Mouse (Mus musculus) cerebellum, adult (tissue): ENCODE measurements around the gene Dpep3.
"Not testable (repeated sequence)": the region's sequence is repeated elsewhere in the genome, so short reads cannot be mapped to it uniquely, and the experiment has no call there.

Experiments
- ATAC-seq: cut with Nextera tagmentation; 2 replicates; pipeline ENCODE4 v1.9.2; 2017; ENCODE audit warnings: mild to moderate bottlenecking, moderate library complexity, mixed read lengths; ENCODE audit not compliant: insufficient number of reproducible peaks, low FRiP score, low TSS enrichment

Dpep3 gene

DNA sequence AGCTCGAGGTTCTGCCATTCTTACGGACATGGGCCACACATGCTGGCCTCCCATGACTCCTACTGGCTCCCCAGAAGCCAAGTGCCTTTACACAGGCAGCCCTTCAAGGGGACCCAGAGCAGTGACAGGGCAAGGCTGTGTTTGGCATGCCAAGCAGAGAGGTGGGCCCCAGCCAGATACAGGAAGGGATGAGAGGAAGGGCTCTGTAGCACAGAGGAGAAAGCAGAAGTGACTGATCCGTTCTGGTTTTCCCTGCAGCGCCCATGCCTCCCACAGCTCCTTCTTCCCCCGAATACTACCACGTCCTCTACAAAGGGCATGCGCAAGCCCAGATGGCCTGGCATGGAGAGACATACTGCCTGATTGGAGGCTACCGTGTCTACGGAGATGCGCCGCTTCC, 4.2 kb upstream of the Dpep3 start:
- ATAC-seq: not testable (repeated sequence)

DNA sequence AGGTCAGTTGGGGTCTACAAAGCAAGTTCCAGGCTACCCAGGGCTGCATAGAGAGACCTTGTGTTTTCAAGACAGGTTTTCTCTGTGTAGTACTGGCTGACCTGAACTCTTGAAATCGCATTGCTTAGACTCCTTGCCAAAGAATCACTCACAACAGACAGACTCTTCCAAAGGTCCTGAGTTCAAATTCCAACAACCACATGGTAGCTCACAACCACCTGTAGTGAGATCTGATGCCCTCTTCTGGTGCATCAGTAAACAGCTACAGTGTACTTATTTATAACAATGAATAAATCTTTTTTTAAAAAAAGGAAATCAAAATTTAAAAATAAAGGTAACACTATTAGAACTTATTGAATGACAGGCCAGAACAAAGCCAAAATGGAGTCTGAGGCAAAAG, 1.9 kb upstream of the Dpep3 start:
- ATAC-seq: no peak

DNA sequence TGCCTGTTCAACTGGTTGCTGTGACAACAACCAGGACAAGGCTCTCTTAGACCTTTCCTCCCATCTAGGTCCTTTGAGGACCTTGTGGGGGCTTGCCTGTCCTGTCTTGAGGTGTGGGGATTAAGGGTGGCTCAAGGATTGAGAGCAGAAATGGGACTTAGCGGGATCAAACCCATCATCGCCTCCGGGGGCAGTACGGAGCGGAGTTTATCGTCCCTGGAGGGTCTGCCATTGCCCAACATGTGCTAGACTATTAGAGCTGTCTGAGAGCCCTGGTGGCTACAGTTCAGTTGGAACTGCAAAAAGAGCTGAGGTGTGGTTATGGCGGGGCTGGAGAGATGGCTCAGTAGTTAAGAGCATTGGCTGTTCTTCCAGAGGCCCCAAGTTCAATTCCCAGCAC, 3.9 kb downstream of the Dpep3 start:
- ATAC-seq: no peak

DNA sequence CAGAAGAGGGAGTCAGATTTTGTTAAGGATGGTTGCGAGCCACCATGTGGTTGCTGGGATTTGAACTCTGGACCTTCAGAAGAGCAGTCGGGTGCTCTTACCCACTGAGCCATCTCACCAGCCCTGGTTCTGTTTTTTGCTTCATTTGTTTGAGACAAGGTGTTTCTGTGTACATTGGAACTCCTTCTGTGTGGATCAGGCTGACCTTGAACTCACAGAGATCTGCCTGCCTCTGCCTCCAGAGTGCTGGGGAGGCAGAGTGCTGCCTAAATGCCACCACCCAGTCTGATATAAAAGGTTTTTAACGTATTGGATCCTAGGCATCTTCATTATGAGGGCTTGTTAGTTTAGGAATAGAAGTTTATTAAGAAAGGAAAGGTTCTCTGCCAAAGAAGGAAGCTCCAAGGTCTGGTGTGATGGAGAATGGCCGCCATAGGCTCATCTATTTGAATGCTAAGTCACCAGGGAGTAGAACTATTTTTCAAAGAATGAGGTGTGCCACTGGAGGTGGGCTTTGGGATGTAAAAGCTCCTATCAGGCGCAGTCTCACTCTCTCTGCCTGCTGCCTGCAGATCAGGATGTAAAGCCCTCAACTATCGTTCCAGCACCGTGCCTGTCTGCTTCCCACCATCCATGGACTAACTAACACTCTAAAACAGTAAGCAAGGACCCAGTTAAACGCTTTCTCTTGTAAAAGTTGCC, 8.1 kb downstream of the Dpep3 start:
- no peak for ATAC-seq

DNA sequence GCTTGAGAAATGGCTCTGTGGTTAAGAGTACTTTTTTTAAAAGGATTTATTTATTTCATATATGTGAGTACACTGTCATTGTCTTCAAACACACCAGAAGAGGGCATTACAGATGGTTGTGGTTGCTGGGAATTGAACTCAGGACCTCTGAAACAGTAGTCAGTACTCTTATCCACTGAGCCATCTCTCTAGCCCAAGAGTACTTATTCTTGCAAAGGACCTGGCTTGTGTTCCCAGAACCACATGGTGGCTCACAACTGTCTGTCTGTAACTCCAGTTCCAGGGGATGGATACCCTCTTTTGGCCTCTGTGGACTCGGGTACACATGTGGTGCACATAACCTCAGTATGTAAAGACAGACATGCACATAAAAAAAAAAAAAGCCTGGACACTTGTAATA, 9.9 kb downstream of the Dpep3 start:
- ATAC-seq: no peak

DNA sequence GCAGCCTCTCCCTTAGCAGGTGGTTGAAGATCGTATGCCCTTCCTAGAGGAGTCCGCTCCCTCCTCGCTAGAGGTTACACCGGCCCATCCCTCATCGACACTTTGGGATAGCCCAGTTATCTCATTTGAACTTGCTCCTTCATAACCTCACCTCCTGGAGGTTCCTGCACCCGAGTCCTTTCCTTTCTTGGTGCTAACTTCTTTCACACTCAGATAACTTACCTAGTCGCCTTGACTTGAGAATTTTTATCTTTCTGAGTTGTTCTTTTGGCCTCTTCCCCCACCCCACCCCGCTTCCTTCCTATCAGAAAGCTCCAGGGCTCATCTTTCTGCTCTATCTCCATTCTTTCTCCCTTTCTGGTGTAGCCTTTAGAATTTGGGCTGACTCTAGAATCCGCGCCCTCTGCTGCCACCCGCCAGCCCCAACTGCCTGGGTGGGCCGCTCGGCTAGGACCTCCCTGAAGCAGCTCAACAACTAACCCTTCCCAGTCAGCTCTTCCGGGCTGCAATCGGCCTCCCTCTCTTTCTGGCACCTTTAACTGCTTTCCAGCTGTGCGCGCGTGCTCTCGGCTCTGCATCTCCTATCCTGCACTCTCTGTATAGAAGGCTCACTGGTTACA, 12.4 kb downstream of the Dpep3 start:
- ATAC-seq: no peak

DNA sequence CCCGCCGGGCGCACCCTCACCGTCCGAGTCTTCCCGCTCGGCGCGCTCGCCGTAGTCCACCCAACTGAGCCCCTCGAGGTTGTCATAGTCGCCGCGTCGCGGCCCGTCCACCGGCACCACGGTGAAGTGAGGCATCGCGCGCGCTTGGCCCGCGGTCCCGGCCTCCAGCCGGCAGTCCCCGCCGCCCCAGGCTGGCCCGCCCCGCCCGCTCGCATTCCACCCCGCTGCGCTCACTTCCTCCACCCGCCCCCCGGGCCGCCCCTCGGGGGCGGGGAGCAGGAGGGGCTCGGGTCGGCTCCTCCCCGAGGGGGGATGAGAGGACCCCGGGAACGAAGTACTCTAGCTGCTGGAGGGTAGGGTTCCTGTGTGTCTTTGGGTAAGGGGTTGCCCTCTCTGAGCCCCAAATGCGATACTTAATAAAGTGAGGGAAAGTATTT, 13.3 kb downstream of the Dpep3 start, which contains the start of gene Slc12a4:
Slc12a4 (minus strand) TSS at position 193 of the 437 bp plus-strand sequence.
- no peak for ATAC-seq

DNA sequence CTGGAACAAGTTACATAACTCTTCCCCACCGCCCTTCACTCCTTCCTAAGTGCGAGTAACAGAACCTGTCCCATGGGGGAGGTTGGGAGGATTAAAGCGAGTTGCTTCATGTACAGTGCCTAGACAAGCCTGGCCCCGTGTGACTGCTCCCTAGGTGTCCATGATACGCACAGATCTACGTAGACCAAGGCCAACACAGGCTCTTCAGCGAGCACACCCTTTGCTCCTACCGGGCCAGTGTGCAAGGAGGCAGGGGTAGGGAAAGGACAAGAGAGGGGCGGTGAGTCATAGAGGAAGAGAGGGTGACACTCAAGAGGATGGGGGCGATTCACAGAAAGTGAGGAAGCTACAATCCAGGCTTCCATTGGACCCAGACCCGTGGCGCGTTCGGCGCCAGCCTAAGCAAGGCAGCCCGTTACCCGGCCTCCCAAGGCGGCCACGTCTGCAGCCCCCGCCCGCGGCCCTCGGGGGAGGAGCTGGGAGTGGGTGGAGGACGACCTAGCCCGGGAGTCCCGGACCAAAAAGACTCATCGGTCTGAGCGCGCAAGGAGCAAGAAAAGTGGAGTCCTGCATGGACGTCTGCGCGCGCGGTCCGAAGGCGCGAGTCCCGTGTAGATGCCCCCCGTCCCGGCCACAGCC, 13.8 kb downstream of the Dpep3 start:
- no peak for ATAC-seq

DNA sequence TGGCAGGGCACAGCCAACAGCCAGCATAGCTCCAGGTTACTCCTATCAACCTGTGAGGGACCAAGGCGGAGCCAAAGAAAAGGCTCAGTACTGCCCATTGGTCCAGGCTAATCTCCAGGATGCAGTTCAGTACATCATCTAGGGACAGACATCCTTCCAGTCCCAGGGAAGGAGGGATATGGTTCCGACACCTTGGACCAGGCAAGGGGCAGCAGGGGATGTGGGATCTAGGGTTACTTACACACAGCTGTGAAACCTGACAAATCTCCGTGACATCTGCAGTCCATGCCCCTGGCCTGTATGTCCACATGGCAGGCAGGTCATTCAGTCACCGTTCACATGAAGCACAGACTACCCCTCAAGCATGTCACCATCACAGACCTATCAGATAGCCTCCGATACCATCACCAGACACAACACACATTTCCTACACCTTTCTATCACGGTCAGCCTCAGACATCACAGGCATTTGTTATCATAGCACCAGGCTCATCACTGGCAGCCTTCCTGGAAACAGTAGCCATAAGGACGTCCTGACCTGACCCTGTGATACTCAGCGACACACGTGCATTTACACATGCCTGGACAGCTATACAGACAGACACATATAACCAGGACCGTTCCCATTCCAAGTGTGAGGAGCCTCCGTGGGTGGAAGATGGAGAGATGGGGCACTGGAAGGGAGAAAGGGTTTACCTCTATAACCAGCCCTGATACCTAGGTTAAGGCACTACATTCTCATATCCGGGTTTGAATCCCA, 14.5 kb downstream of the Dpep3 start:
- no peak for ATAC-seq

DNA sequence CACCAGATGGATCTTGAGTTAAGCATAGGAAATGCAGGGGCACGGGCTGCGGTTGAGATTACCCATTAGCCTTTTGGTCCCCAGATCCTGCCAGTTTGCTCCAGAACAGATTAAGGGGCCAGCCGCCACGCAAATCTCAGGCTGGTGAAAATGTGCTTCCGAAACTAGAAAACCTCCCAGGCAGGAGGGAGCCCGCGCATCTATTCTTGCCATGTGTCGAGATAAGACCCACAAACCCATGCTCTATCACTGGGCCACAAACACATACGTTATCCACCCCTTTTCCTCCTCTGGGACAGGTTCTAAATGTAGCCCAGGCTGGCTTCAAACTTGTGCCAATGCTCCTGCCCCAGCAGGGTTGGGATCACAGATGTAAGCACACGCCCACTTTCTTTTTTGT, 17.7 kb downstream of the Dpep3 start:
- no peak for ATAC-seq

DNA sequence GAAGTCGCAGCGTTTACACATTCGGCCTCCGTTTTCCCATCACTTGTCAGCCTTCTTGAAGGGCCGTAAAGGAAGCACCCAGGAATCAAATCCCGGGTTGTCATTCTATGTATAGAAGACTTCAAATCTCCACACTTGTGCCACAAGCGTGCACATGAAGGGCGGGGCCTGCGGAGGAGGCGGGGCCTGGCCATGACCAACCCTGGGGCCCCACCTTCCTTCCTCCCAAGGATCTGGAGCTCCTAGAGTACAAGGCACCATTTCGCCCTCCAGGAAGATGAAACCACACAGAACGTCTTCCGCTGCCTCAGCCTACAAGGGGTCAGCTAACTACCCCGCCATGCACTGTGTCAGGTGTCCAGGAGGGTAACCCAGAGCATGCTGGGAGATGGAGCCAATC, 18.1 kb downstream of the Dpep3 start:
- no peak for ATAC-seq

DNA sequence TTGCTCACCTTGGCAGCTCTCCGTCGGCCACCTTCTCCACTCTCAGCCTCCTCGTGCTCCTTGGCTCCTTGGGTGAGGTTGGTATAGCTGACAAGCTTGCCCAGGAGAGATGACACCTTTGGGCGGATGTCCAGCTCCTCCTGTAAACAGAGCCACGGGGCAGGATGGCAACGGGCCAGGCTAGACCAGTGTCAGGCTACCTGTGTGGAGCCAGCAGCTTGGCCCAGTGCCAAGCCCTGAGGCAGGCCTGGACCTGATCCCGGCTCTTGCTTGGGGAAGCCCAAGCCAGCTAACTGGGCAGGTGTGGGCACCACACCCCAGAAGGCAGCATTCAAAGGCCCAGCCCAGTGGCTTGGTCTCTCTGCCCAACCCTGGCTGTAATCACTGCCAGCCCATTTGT, 19.9 kb downstream of the Dpep3 start:
- peak; percentile 67 for ATAC-seq

DNA sequence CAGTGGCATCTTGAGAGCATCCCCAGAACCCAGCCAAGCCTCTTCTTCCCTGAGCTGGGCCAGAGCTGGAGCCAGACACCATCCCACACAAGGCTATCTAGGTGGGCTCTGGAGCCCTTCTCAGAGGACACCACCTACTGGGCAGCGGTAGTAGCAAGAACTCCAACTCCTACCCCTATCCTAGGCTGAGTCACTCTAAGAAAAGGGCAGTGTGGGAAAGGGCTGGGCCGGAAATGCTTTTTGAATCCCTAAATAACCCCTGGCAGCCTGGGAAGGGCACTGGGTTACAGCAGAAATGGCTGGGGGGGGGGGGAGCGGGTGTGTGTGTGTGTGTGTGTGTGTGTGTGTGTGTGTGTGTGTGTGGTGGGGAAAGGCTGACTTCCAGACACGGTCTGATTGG, 21.4 kb downstream of the Dpep3 start:
- no peak for ATAC-seq

DNA sequence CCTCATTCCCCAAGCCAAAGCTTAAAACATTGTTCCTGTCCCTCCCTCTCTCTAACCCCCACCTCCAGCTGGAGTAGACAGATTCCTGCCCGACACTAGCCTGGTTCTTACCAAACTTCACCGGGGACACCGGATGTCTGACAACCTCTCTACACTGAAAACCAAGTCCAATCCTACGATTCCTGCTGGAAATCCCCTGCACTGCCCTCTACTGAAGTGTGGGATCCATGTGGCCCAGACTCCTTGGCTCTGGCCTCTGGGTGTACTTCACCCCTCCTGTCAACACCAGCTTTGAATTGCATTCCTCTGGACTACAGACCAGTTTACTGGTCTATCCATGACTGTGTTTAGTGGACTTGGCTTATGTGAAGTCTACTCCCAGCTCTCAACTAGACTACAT, 22.7 kb downstream of the Dpep3 start:
- no peak for ATAC-seq

DNA sequence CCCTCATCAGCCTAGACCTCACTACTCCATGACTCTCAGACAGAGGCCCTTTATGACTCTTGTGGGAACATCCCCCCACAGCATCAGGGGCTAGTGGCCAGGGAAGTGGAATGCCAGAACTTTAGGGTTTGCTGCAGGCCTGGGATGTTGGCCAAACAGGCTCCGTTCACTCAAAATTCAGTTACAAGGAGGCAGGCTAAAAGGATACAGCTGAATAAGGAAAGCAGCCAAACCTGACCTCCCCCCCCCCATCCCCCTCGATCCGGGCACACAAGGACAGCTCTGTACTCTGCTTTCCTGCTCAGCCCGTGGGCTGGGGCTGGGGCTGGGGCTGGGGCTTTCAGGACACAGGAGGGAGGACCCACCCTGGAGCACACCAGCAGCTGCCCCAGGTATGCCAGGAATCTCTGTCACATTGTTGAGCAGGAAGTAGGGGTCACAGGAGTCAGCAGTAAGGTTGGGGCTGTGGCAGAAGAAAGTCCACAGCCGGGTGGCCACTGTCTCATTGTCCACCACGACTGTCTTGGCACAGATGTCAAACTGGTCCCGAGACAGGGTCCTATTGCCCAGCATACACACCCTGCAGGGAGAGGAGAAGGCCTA, 28.1 kb downstream of the Dpep3 start:
- no peak for ATAC-seq

DNA sequence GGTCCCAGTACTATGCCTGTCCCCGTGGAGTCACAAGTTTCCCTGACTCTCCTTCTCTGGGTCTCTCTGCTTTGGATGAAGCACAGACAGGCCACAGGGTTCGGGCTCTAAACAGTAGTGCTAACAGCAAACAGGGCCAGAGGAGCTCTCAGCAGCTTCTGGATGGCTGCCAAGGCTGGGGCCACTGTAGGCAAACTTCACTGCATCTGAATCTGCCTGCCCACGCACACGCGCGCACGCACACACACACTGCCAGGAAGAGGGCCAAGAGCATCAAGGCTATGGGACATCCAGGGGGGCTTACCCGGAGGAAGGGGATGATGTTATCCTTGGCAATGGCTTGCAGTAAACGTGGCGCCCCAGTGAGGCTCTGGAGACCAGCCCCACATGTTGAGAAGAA, 29.9 kb downstream of the Dpep3 start:
- no peak for ATAC-seq

DNA sequence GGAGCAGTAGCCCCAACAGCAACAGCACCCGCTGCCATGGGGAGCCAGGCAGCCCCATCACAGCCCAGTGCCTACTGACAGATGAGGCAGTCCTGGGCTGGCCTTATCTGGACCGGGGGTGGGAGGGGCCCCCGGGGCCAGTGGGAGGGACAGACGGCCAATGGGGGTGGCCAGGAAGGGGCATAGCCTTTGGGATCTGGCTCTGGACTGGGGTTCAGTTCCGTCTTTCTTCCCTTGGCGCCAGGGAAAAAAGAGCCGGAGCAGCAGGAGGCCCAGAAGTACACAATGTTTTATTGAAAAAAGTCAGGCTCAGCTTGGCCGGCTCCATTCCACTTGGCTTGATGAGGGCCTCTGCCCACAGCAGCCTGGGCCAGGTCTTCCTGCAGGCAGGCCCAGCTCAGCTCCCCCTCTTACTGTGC, 35.9 kb downstream of the Dpep3 start, which contains the start of gene Lcat:
Lcat (minus strand) TSS at position 62 of the 419 bp plus-strand sequence.
- ATAC-seq: peak; percentile 50; the same call in 1 of the 2 replicates

DNA sequence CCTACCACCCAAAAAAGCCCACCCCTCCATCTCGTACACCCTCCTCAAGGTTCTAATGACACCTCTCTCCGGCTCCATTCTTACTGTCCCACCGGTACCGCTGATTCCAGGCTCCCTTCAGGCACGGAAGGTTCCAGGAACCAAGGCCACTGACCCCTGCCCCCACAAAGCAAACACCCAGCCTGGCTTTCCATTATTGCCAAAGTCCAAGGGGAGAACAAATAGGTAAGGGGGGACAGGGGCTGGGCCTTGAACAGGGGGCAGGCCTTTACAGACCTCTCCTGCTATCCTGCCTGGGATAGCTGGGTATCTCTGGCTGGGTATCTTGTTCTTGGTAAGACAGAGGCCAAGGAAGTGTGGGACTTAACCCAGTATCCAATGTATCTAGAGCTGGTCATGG, 36.7 kb downstream of the Dpep3 start:
- ATAC-seq: no peak

DNA sequence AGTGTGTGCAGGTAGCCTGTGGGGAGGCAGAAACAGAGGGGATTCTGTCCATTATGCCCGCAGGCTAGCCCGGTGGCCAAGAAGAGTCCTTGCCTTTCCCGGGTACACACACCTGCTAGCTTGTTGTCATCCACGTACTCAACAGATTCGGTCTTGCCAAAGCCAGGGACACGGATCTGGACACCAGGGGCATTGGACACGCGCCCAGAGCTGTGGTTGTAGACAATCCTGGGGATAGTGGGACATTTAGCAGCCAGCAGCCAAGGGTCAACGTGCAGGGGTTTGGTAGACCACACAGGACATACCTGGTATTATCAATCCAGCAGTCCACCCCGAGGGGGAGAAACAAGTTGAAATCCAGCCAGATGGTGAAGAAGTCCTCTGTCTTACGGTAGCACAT, 37.2 kb downstream of the Dpep3 start:
- ATAC-seq: no peak

DNA sequence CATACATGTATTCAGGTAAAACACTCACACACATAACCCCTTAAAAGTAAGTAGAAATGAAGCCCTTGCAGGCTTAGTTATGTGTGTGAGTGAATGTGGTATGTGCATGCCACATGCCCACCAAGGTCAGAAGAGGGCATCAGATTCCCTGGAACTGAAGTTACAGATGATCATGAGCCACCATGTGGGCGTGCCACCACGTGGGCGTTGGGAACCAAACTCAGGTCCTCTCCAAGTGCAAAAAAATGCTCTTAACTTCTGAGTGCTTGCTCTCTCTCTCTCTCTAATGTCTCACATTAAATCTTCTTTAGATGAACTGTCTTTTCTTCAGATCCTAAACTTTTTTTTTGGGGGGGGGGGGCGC, 40.9 kb downstream of the Dpep3 start, which contains the start of gene Psmb10:
Psmb10 (minus strand) TSS at position 139 of the 364 bp plus-strand sequence.
- no peak for ATAC-seq
